ENCODE assay signal across 24 mouse cellular contexts in genomic region chr15:59908300-59908699, GRCm38 (mm10).
"Had no signal": no experiment of that assay in that cellular context is flagged by ENCODE, and none has a peak within 500 bp of the region (broad histone marks: within the 10 kb centered on the region; RNA-seq: fewer than 3 reads in every experiment).

No protein-coding gene starts in this region.

- H3K4me2 ChIP-seq: limb, embryonic 13.5 days; liver, embryonic 12.5 days; liver, embryonic 15.5 days; lung, embryonic 15.5 days; midbrain, embryonic 12.5 days; neural tube, embryonic 13.5 days; stomach, embryonic 15.5 days had no signal

- H3K9me3 ChIP-seq: limb, embryonic 13.5 days; liver, embryonic 12.5 days; liver, embryonic 15.5 days; lung, embryonic 15.5 days; megakaryocyte, embryonic 14.5 days; midbrain, embryonic 12.5 days; neural tube, embryonic 13.5 days; stomach, embryonic 15.5 days had no signal

- H3K36me3 ChIP-seq: limb, embryonic 13.5 days; liver, embryonic 12.5 days; liver, embryonic 15.5 days; lung, embryonic 15.5 days; midbrain, embryonic 12.5 days; neural tube, embryonic 13.5 days; stomach, embryonic 15.5 days had no signal

- DNase-seq: kidney, adult 2 months; kidney, postnatal 25 days; layer of hippocampus, postnatal 36 days; liver; lung, adult 18-20 months; lung, postnatal 10 days; lung, postnatal 36 days; retina, postnatal 1 day; right cerebral cortex, postnatal 25 days; spleen, adult 18-20 months; thymus, adult 18-20 months; thymus, postnatal 36 days had no signal

- H3K4me3 ChIP-seq: layer of hippocampus, adult 2 months; left cerebral cortex, adult 2 months; limb, embryonic 13.5 days; liver, embryonic 12.5 days; liver, embryonic 15.5 days; lung, embryonic 15.5 days; megakaryocyte, embryonic 14.5 days; midbrain, embryonic 12.5 days; myocyte; neural tube, embryonic 13.5 days; stomach, embryonic 15.5 days had no signal

- H3K27me3 ChIP-seq: limb, embryonic 13.5 days; liver, embryonic 12.5 days; liver, embryonic 15.5 days; lung, embryonic 15.5 days; midbrain, embryonic 12.5 days; neural tube, embryonic 13.5 days; stomach, embryonic 15.5 days had no signal

- H3K27ac ChIP-seq: kidney, postnatal 0 days; layer of hippocampus, adult 2 months; left cerebral cortex, adult 2 months; limb, embryonic 13.5 days; liver, embryonic 12.5 days; liver, embryonic 15.5 days; lung, embryonic 15.5 days; midbrain, embryonic 12.5 days; neural tube, embryonic 13.5 days; stomach, embryonic 15.5 days had no signal

- H3K4me1 ChIP-seq: liver, embryonic 12.5 days; liver, embryonic 15.5 days; lung, embryonic 15.5 days; megakaryocyte, embryonic 14.5 days; midbrain, embryonic 12.5 days; neural tube, embryonic 13.5 days; stomach, embryonic 15.5 days had no signal

- ATAC-seq: liver, embryonic 12.5 days had no signal

- H3K9ac ChIP-seq: limb, embryonic 13.5 days; liver, embryonic 12.5 days; liver, embryonic 15.5 days; lung, embryonic 15.5 days; midbrain, embryonic 12.5 days; neural tube, embryonic 13.5 days; stomach, embryonic 15.5 days had no signal
